Mouse (Mus musculus): ENCODE data around the gene Alox12. TPM values are rescaled to one million over a fixed set of nuclear protein-coding genes. Genes with fewer than 3 reads are reported as not detected.

Alox12 gene
- polyA plus RNA-seq, 1 experiment = 0.47 TPM

DNA sequence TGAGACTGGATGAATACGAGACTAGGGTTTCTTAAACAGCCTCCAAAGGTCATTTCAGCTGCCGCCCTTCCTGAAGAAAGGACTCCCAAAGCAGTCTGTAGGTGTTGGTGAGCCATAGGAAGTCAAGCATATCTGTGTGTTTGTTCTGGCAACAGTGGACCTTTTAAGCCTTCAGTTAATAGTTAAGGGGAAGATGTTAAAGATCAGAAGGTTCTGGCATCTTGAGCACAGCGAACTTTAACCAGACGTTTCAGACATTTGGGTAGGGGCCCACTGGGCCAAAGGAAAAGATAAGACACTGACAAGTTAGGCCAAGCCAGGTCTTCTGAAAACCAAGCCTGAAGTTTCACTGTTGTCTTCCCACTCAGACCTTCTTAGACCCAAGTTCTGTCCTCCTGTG lies 37.1 kb downstream of the Alox12 start:
- Histone ChIP-seq H3K79me2 (ENCODE audit: control insufficient read depth, insufficient read depth) (peaks cover 90% of the 10 kb centered on the region), H3K36me3 (ENCODE audit: control insufficient read depth, insufficient read depth) (peaks cover 30% of the 10 kb centered on the region), H3K4me3 (ENCODE audit: insufficient read depth, poor library complexity, severe bottlenecking) (no peak overlapping the region), H3ac (ENCODE audit: control insufficient read depth, insufficient read length, low read depth) (no peak overlapping the region), H3K27me3 (ENCODE audit: control insufficient read depth, insufficient read depth, insufficient read length) (no peaks in the 10 kb centered on the region), H3K79me3 (ENCODE audit: low read depth) (peaks cover 20% of the 10 kb centered on the region)
- TF ChIP-seq USF1 (IDR thresholded peaks at IDR 0.05; ENCODE audit: low read depth) = no peak
- TF ChIP-seq CEBPB (IDR thresholded peaks at IDR 0.05; ENCODE audit: low read depth) = no peak

DNA sequence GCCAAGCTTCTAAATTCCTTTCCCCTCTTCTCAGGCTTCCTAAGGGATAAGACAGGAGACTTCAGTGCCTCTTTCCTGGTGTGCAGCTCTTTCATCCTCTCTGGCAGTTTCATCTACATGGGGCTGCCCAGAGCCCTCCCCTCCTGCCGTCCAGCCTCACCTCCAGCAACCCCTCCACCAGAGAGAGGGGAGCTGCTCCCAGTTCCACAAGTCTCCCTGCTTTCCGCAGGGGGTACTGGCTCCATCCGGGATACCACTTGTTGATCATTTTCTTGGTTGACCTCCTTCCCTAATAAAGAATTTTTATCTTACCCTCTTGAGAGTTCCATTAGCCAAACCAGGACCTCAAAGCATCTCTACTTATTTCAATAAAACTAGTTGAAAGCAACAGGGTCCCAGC lies 39.0 kb downstream of the Alox12 start:
- Histone ChIP-seq H3K79me2 (ENCODE audit: control insufficient read depth, insufficient read depth) (peaks cover 74% of the 10 kb centered on the region), H3K4me3 (ENCODE audit: insufficient read depth, poor library complexity, severe bottlenecking) (peak overlapping the region; percentile 59), H3K27me3 (ENCODE audit: control insufficient read depth, insufficient read depth, insufficient read length) (no peaks in the 10 kb centered on the region), H3K36me3 (ENCODE audit: control insufficient read depth, insufficient read depth) (peaks cover 30% of the 10 kb centered on the region), H3ac (ENCODE audit: control insufficient read depth, insufficient read length, low read depth) (peak overlapping the region; percentile 75), H3K79me3 (ENCODE audit: low read depth) (peaks cover 20% of the 10 kb centered on the region)
- TF ChIP-seq USF1 (IDR thresholded peaks at IDR 0.05; ENCODE audit: low read depth) = no peak
- TF ChIP-seq FOSL1 (IDR thresholded peaks at IDR 0.05; ENCODE audit: insufficient read depth, low read length, poor library complexity, severe bottlenecking) = no peak
- TF ChIP-seq MYOG (IDR thresholded peaks at IDR 0.05; ENCODE audit: control insufficient read depth, extremely low read depth, insufficient read length) = no peak
- TF ChIP-seq MAX (IDR thresholded peaks at IDR 0.05) = no peak
- TF ChIP-seq CEBPB (IDR thresholded peaks at IDR 0.05; ENCODE audit: low read depth) = no peak
- TF ChIP-seq CTCF (IDR thresholded peaks at IDR 0.05; ENCODE audit: control insufficient read depth, insufficient read depth, insufficient read length) = no peak
- TF ChIP-seq MYOD1 (IDR thresholded peaks at IDR 0.05; ENCODE audit: control insufficient read depth, insufficient read length, low read depth) = no peak

DNA sequence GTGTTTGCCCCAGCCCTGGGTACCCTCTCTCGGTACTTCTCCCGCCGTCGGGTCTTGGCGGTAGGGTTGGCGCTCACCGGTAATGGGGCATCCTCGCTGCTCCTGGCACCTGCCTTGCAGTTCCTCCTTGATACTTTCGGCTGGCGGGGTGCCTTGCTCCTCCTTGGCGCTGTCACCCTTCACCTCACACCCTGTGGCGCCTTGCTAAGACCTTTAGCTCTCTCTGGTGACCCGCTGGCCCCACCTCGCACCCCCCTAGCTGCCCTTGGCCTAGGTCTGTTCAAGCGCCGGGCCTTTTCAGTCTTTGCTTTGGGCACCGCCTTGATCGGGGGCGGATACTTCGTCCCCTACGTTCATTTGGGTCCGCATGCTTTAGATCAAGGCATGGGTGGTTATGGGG lies 39.9 kb downstream of the Alox12 start:
- Histone ChIP-seq H3K79me3 (ENCODE audit: low read depth) (peaks cover 20% of the 10 kb centered on the region), H3ac (ENCODE audit: control insufficient read depth, insufficient read length, low read depth) (peak overlapping the region; percentile 75), H3K36me3 (ENCODE audit: control insufficient read depth, insufficient read depth) (peaks cover 30% of the 10 kb centered on the region), H3K27me3 (ENCODE audit: control insufficient read depth, insufficient read depth, insufficient read length) (no peaks in the 10 kb centered on the region), H3K4me3 (ENCODE audit: insufficient read depth, poor library complexity, severe bottlenecking) (peak overlapping the region; percentile 59), H3K79me2 (ENCODE audit: control insufficient read depth, insufficient read depth) (peaks cover 71% of the 10 kb centered on the region)
- TF ChIP-seq MAX (IDR thresholded peaks at IDR 0.05) (peak; percentile 30), USF1 (IDR thresholded peaks at IDR 0.05; ENCODE audit: low read depth) (no peak), CTCF (IDR thresholded peaks at IDR 0.05; ENCODE audit: control insufficient read depth, insufficient read depth, insufficient read length) (no peak)

DNA sequence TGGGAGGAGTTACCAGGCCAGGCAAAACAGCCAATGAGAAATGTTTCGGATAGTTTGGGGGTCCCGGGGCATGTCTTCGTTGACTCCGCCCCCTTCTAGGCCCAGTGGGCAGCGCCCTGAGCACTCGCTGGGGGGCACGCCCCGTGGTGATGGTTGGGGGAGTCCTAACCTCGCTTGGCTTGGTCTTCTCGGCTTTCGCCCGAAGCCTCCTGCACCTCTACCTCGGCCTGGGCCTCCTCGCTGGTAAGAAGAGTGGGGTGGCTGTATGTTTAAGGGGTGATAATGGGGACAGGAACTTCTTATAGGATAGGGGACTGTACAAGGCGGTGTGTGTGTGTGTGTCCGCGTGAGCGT lies 40.3 kb downstream of the Alox12 start:
- H3K4me3 ChIP-seq (ENCODE audit: insufficient read depth, poor library complexity, severe bottlenecking) = peak overlapping the region; percentile 59
- peaks cover 20% of the 10 kb centered on the region for H3K79me3 ChIP-seq (ENCODE audit: low read depth)
- peaks cover 67% of the 10 kb centered on the region for H3K79me2 ChIP-seq (ENCODE audit: control insufficient read depth, insufficient read depth)
- H3K27me3 ChIP-seq (ENCODE audit: control insufficient read depth, insufficient read depth, insufficient read length) = no peaks in the 10 kb centered on the region
- H3K36me3 ChIP-seq (ENCODE audit: control insufficient read depth, insufficient read depth) = peaks cover 30% of the 10 kb centered on the region
- TF ChIP-seq USF1 (IDR thresholded peaks at IDR 0.05; ENCODE audit: low read depth) = no peak
- TF ChIP-seq MYOG (IDR thresholded peaks at IDR 0.05; ENCODE audit: control insufficient read depth, extremely low read depth, insufficient read length) = no peak
- TF ChIP-seq CEBPB (IDR thresholded peaks at IDR 0.05; ENCODE audit: low read depth) = no peak
- no peak for TF ChIP-seq CTCF (IDR thresholded peaks at IDR 0.05; ENCODE audit: control insufficient read depth, insufficient read depth, insufficient read length)
- no peak for TF ChIP-seq MAX (IDR thresholded peaks at IDR 0.05)
- peak overlapping the region; percentile 75 for H3ac ChIP-seq (ENCODE audit: control insufficient read depth, insufficient read length, low read depth)

DNA sequence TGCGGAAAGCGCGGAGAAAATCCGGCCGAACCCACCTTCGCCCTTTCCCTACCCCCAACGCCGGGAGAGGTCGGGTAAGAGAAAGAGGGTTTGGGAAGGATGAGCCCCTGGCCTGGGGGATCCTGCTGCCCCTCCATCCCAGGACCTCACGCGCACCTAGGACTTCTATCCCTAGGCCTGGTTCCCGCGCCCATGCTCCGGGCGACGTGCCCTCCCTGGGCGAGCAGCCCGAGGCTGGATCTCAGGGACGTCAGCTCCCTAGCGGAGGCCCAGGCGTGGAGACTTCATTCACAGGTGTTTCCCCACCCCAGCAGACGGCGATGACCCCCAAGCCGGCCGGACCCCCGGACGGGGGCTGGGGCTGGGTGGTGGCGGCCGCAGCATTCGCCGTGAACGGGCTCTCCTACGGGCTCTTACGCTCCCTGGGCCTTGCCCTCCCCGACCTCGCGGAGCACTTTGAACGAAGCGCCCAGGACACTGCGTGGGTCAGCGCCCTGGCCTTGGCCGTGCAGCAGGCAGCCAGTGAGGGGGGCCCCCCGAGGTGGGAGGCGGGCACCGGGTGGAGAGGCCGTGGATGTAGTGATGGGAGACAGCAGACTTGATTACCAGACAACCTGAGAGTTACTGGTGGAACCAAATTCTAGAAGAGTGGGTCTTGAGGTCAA lies 40.8 kb downstream of the Alox12 start:
- TF ChIP-seq MYOD1 (IDR thresholded peaks at IDR 0.05; ENCODE audit: control insufficient read depth, insufficient read length, low read depth) = no peak
- TF ChIP-seq MAX (IDR thresholded peaks at IDR 0.05) = peak; percentile 33
- TF ChIP-seq CTCF (IDR thresholded peaks at IDR 0.05; ENCODE audit: control insufficient read depth, insufficient read depth, insufficient read length) = no peak
- TF ChIP-seq USF1 (IDR thresholded peaks at IDR 0.05; ENCODE audit: low read depth) = no peak
- Histone ChIP-seq H3K27me3 (ENCODE audit: control insufficient read depth, insufficient read depth, insufficient read length) (no peaks in the 10 kb centered on the region), H3K36me3 (ENCODE audit: control insufficient read depth, insufficient read depth) (peaks cover 30% of the 10 kb centered on the region), H3ac (ENCODE audit: control insufficient read depth, insufficient read length, low read depth) (peak overlapping the region; percentile 84), H3K79me2 (ENCODE audit: control insufficient read depth, insufficient read depth) (peaks cover 61% of the 10 kb centered on the region), H3K79me3 (ENCODE audit: low read depth) (peaks cover 20% of the 10 kb centered on the region), H3K4me3 (ENCODE audit: insufficient read depth, poor library complexity, severe bottlenecking) (peak overlapping the region; percentile 59)

DNA sequence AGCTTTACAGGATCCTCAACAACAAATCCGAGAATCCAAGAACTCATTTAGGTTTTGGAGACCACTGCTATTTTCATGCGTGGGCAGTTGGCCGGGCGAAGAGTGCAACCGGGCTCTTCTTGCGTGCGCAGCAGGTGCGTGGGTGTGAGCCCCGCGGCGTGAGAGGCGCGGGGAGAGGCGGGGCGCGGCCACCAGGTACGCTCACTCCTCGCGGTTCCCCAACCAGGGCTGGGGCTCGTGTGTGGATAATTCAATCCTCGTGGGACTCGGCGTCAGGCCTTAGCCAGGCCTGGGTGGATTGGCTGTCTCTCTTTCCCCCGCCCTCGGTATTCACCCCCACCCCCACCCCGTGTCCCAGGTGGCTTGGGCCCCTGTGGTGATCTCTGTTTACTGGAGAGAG lies 41.4 kb downstream of the Alox12 start:
- Histone ChIP-seq H3ac (ENCODE audit: control insufficient read depth, insufficient read length, low read depth) (peak overlapping the region; percentile 84), H3K79me3 (ENCODE audit: low read depth) (peaks cover 20% of the 10 kb centered on the region), H3K79me2 (ENCODE audit: control insufficient read depth, insufficient read depth) (peaks cover 56% of the 10 kb centered on the region), H3K36me3 (ENCODE audit: control insufficient read depth, insufficient read depth) (peaks cover 30% of the 10 kb centered on the region), H3K4me3 (ENCODE audit: insufficient read depth, poor library complexity, severe bottlenecking) (peak overlapping the region; percentile 59), H3K27me3 (ENCODE audit: control insufficient read depth, insufficient read depth, insufficient read length) (no peaks in the 10 kb centered on the region)
- TF ChIP-seq MYOG (IDR thresholded peaks at IDR 0.05; ENCODE audit: control insufficient read depth, extremely low read depth, insufficient read length) = no peak
- TF ChIP-seq FOSL1 (IDR thresholded peaks at IDR 0.05; ENCODE audit: insufficient read depth, low read length, poor library complexity, severe bottlenecking) = no peak
- no peak for TF ChIP-seq CEBPB (IDR thresholded peaks at IDR 0.05; ENCODE audit: low read depth)
- no peak for TF ChIP-seq CTCF (IDR thresholded peaks at IDR 0.05; ENCODE audit: control insufficient read depth, insufficient read depth, insufficient read length)
- no peak for TF ChIP-seq USF1 (IDR thresholded peaks at IDR 0.05; ENCODE audit: low read depth)
- no peak for TF ChIP-seq MAX (IDR thresholded peaks at IDR 0.05)
- no peak for TF ChIP-seq MYOD1 (IDR thresholded peaks at IDR 0.05; ENCODE audit: control insufficient read depth, insufficient read length, low read depth)

All from C2C12 (cell line).